Mouse (Mus musculus) spleen, postnatal 0 days (tissue): Measurements from ENCODE around the gene Alyref. TPM values are rescaled to one million over a fixed set of nuclear protein-coding genes. Genes with fewer than 3 reads are reported as not detected.

Experiments used
- polyA plus RNA-seq: library from polyadenylated mRNA; unstranded; fragments of >200 nt; fragmentation: Nextera tagmentation; extraction: Ambion mirVana; gene quantifications from 2 replicates; pipeline ENCODE4 v1.2.1, GENCODE M21; 2015

Gene Alyref
- polyA plus RNA-seq = 381 and 432 TPM in 2 replicates

DNA sequence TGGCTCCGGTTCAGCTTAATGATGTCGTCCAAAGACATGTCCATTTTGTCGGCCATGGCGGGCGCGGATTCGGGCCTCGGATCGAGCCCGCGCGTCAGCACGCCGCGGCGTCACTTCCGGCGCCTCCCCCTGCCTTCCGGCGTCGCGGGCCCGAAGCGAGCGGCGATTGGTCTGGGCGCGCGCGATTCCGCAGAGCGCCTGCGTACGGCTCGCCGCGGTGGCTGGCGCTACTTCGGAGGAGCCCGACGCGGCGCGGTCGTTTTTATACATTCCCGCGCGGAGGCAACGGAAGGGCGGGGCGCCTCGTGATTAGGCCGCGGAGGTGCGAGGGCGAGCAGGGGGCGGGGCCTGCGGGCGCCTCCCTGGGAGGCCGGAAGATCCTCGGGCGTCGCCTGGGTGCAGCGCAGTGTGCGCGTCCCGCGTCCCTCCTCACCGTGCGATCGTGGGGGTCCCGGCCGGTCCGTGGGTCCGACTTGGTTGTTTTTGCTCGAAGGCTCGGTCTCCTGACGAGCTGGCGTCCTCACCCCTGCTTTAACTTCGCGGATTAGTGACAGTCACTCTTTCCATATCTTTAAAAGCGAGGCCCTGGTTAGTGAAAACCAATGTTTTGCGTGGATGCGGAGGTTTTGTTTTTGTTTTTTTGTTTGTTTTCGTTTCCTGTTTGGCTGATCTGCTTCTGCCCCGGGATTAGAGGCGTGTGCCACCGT lies at the start of gene Alyref, which contains the start of gene Anapc11:
Gene Alyref (minus strand): TSS at position 83 of the 707 bp plus-strand sequence.
Gene Anapc11 (plus strand): TSS at position 139 of the 707 bp plus-strand sequence.

DNA sequence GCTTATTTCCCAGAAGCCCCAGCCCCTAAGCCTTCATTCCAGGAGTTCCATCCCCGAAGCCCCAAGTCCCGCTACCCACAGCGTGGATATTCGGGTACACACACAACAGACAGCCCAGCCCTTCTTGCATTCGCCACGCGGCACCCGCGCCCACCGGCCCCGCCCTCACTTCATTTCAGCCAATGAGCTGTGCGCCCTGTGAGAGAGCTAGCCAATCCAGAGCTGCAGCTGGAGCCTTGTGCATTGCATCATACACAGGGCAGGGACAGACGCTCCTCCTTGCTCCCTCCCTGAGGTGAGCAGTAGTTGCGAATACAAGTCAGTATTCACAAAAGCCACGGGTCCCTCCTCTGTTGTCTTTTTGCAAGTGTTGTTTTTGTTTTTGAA lies 45.4 kb upstream of the Alyref start, which contains the start of gene Pycr1:
Gene Pycr1 (minus strand): TSS at position 169 of the 387 bp plus-strand sequence.

DNA sequence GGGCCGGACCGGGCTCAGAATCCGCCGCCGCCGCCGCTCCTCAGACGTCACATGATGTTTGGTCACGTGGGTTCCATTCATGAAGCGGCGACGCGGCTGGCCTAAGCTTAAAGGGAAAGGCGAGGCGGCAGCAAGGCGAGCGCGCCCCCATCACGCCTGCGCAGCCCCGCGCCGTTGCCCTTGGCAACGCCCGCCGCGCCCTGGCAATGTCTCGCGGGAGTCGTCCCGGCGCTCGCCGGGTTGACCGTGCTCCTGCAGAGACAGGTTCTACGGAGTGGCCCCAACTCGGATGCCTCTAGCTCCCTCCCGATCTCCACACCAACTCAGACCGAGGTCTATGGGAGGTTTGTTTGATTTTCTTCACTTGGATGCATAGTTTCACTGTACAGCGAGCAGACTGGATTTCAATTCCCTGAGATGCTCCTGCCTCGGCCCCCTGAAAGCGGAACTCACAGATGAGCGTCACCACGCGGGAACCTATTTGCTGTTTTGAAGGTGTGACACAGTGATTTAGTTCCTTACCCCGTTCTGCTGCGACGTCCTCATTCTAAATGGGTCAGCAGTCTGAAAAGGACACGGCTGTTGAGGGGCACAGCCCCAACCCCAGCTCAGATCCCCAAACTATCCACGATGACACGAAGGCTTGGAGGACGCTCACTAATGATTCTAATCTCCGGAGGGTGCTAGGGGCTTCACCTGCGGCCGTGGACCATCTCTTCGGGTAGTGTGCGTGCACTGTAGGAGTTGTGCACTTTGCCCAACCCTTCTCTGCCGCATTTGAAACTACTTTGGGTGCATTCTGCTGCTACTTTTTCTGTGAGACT lies 35.6 kb upstream of the Alyref start, which contains the start of gene Mafg:
Gene Mafg (minus strand): TSS at position 81 of the 824 bp plus-strand sequence.

DNA sequence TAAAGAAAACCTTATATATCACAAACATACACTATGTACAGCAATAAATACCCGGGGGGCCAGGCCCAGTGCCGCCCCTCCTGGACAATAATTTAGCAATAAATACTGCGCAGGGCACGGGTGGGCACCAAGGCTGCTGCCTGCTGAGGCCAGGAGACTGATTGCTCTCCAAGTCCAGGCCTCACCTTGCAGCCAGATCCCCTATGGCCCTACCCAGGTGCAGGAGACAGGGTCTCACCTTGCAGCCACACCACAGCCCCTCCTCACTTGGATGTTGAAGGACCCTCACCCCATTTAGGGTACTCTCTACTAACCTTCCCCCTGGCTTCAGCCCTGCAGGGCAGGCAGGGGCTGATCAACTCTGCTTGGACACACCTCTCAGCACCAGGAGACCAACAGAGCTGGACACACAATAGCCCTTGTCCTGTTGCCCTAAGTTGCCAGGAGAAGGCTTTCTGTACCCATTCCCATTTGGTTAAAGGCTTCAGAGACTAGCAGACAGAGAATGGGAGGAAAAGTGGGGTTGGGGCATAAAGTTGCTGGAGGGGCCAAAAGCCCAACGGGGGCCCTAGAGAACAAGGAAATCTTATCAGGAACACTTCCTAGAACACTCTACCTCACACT lies 27.1 kb upstream of the Alyref start, which contains the start of gene Sirt7:
Gene Sirt7 (minus strand): TSS at position 89 of the 624 bp plus-strand sequence.

DNA sequence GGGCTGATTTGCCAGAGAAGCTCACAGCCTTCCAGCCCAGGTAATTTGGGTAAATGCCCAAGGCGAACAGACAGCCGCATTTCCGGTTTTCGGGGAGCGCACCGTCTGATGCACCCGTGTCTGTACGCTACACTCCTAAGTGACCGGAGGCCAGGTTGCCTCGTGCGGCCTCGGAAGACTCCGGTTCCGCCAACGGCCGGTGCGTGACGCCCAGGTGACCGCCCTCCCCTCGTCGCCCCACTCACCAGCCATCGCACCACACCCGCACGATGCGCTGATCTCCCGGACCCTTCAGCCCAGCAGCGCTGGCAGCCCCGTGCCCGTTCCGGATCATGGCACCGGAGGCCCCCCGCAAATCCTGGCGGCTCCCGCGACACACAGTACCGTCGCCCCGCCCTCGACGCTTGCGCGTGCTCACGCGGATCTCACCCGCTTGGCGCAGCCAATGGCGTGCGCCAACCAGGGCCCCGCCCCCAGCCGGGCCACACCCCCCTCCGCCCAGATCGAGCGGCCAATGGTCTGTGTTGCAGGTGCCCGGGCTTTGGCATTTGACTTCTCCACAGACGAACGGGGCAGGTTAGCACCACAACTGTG lies 19.5 kb upstream of the Alyref start, which contains the start of gene Pcyt2:
Gene Pcyt2 (minus strand): TSS at position 418 of the 594 bp plus-strand sequence.

DNA sequence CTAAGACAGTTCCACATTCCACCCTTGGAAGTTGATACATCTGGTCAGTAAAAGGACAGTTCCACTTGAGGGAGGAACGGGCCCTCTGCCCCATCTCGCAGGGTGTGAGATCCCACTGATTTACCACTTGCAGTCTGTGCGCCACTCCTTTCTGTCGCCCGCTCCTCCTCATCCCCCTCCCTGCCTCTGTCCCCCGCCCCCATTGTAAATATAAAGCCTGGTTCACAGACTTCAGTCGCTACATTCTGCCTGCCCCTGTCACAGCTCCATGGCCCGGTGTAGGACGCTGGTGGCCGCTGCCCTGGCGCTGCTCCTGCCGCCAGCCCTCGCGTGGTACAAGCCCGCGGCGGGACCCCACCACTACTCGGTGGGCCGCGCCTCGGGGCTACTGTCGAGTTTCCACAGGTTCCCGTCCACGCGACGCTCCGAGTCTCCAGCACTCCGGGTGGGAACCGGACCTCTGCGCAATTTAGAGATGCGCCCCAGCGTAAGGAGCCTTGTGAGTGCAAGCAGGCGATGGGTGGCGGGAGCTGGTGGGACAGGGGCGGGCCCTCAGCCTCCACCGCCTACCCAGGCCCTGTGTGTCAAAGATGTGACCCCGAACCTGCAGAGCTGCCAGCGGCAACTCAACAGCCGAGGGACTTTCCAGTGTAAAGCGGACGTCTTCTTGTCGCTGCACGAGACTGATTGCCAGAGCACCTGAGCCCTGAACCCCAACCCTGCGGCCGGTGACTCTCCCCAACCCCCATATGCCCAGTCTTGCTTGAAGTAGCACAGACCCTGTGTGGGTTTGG lies 10.3 kb upstream of the Alyref start, which contains the start of gene Npb:
Gene Npb (plus strand): TSS at position 237 of the 794 bp plus-strand sequence.

DNA sequence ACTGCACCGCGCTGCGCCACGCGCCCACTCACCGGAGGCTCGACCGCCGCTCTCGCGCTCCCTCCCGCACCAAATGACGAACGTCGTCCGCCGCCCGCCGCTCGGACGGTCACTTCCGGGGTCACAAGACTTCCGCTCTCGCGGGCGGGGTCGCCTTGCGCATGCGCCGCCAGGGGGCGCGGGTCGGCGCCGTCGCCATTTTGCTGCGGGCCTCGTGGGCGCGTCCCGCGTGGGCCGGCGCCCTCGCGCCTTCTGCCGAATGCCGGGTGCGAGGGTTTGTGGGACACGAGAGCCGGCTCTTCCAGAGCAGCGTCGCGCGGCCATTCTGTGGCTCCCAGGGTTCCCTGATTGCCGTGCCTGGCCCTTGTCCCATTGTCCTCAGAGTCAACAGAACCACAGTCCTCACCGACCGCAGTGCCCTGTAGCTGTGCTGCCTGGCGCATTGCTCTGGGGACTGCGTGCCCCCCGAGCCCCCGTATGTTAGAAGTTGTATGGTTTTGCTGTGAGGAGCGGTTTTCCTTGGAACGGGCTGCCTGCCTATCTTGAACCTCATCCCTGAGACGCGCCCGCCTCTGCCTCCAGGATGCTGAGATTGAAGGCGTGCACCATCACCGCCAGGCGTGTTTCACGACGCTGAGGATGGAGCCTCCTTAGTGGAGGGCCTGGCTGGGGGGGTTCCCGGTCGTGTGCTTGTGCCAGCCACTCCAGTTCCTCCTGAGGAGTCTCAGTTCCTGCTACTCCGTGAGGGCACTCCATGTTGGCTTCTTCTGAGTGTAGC lies 16.5 kb downstream of the Alyref start, which contains the start of gene Arhgdia:
Gene Arhgdia (minus strand): TSS at position 135 of the 778 bp plus-strand sequence.

DNA sequence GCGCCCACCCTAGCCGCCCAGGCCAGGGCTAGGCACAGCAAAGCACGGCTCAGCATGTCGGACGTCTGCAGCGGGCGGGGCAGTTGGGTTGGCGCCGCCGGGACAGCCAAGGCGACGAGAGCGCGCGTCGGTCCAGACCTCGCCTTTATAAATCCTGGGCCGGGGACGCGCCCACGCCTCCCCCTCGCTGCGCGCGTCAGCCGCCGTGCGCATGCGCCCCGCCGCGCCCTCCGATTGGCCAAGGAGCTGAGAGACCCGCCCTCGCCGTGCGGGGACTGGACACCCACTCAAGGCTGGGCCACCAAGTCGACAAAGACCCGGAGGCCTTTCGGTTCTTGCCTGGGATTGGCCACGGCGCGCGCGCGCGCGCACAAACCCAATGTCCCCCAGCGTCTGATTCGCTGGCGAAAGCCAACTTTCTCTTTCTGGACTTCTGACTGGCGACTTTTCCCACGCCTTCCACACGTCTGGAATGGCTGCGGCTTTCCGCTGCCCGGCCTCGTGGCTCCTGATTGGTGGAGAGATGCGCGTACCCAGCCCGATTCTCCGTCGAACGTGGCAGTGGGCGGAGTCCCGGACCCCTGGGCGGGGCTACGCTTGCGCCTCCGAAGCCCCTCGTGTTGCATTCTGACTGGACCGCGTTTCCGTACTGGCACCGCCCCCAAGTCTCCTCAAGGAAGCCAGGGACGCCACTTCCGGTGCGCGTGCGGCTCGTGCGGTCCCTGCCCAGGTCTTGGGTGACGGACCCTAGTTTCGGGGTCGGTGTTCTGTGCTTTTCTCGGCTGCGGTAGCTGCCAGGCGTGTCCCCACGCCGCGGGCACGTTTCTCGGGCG lies 25.2 kb downstream of the Alyref start, which contains the start of gene P4hb:
Gene P4hb (minus strand): TSS at position 502 of the 833 bp plus-strand sequence.

DNA sequence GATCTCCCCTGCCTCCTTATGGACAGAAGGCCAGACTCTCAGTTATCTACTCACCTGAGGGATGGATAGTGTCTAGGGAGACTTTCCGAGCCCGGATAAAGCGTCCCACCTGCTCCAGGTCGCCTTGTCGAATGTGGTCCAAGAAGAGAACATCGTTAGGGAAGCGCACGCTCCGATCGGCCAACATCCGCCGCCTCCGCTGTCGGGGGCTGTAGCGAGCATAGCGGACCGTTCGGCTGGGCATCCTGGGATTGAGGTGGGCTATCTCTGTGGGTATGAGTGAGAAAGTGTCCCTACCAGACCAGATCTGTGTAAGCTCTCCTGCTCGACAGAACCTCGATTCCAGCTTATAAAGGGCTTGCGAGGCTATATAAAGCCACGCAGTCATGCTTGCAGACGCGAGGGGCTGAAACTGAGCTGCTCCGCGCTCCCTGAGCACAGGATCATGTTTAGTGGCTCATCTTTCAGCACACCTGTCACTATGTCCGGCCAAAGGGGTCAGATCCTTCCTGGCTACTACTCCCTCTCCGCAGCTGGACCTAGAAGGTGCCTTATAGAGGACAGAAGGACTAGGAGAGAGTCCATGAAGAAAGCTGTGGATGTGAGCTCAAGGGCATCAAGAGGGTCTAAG lies 47.2 kb downstream of the Alyref start, which contains the start of gene Ppp1r27:
Gene Ppp1r27 (minus strand): TSS at position 323 of the 631 bp plus-strand sequence.

DNA sequence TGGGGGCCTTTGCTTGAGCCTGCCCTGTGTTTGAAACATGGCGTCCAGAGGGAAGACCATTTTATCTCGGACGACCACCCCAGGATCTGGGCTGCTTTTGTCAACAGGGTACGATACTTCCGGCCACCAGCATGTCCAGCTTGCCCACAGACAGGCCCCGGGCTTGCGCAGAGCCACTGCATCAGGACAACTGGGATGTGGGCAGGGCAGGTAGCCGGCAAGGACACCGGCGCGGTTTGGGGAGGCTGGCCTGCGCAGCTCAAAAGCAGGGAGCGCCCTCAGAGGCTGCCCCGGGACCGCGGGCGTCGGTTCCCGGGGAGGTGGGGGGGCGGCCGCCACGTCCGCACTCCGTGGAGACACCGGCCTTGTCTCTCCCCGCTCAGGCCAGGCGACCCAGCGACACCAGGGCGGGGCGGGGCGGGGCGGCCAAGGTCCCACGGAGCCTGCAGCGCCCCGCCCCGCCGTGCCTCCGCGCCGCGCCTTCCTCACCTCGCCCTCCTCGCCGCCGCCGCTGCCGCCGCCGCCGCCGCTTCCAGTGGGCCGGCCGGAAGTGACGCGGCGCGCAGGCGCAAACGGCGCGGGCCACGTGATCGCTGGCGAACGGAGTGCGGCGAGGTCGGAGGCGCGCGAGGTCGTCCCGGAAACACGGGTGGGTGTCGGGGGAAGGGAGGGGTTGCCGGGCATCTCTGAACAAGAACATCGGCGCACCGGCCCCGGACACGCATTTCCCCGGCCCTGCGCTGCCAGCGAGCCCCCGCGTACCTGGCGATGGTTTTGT lies 48.8 kb downstream of the Alyref start, which contains the start of gene Mcrip1:
Gene Mcrip1 (minus strand): TSS at position 560 of the 778 bp plus-strand sequence.

Other genes starting within 250 kb of the Alyref start
- 706 and 868 TPM in 2 replicates for gene Actg1, start 249.8 kb downstream of the Alyref start, polyA plus RNA-seq
- gene Fscn2, start 236.8 kb downstream of the Alyref start, polyA plus RNA-seq = 0.29 and 0.52 TPM in 2 replicates
- 11.0 and 12.8 TPM in 2 replicates for gene Faap100, start 219.6 kb downstream of the Alyref start, polyA plus RNA-seq
- 19.0 and 19.5 TPM in 2 replicates for gene Nploc4, start 160.7 kb downstream of the Alyref start, polyA plus RNA-seq
- gene Tspan10, start 155.7 kb downstream of the Alyref start, polyA plus RNA-seq = 0.07 TPM in 1 of 2 replicates, not detected in the other
- 0.12 and 0.16 TPM in 2 replicates for gene Pde6g, start 144.9 kb downstream of the Alyref start, polyA plus RNA-seq
- 11.2 and 15.7 TPM in 2 replicates for gene Oxld1, start 140.3 kb downstream of the Alyref start, polyA plus RNA-seq
- gene Ccdc137, start 140.2 kb downstream of the Alyref start, polyA plus RNA-seq = 24.2 and 24.8 TPM in 2 replicates
- gene Arl16, start 130.8 kb downstream of the Alyref start, polyA plus RNA-seq = 22.7 TPM in 2 replicates
- gene Mrpl12, start 113.8 kb downstream of the Alyref start, polyA plus RNA-seq = 99.2 and 107 TPM in 2 replicates
- 16.9 and 18.6 TPM in 2 replicates for gene Slc25a10, start 106.5 kb downstream of the Alyref start, polyA plus RNA-seq
- 0.13 TPM in 1 of 2 replicates, not detected in the other for gene Gcgr, start 67.7 kb downstream of the Alyref start, polyA plus RNA-seq
- gene Mcrip1, start 48.6 kb downstream of the Alyref start, polyA plus RNA-seq = 76.2 and 89.7 TPM in 2 replicates
- gene Ppp1r27, start 47.2 kb downstream of the Alyref start, polyA plus RNA-seq = not detected in 2 replicates
- 206 and 241 TPM in 2 replicates for gene P4hb, start 25.1 kb downstream of the Alyref start, polyA plus RNA-seq
- 234 and 266 TPM in 2 replicates for gene Arhgdia, start 16.7 kb downstream of the Alyref start, polyA plus RNA-seq
- gene Anapc11, start 56 bp upstream of the Alyref start, polyA plus RNA-seq = 120 and 128 TPM in 2 replicates
- 2.7 and 5.2 TPM in 2 replicates for gene Npb, start 10.1 kb upstream of the Alyref start, polyA plus RNA-seq
- gene Pcyt2, start 19.6 kb upstream of the Alyref start, polyA plus RNA-seq = 48.5 and 54.1 TPM in 2 replicates
- gene Sirt7, start 26.9 kb upstream of the Alyref start, polyA plus RNA-seq = 49.4 and 54.1 TPM in 2 replicates
- gene Mafg, start 35.2 kb upstream of the Alyref start, polyA plus RNA-seq = 40.0 and 41.2 TPM in 2 replicates
- gene Pycr1, start 45.4 kb upstream of the Alyref start, polyA plus RNA-seq = 3.5 and 5.2 TPM in 2 replicates
- 0.23 and 0.29 TPM in 2 replicates for gene Myadml2, start 49.8 kb upstream of the Alyref start, polyA plus RNA-seq
- not detected in 2 replicates for gene Notum, start 62.8 kb upstream of the Alyref start, polyA plus RNA-seq
- gene Aspscr1, start 74.6 kb upstream of the Alyref start, polyA plus RNA-seq = 60.0 and 64.9 TPM in 2 replicates
- 143 and 147 TPM in 2 replicates for gene Cenpx, start 115.4 kb upstream of the Alyref start, polyA plus RNA-seq
- gene Lrrc45, start 115.6 kb upstream of the Alyref start, polyA plus RNA-seq = 12.3 and 13.8 TPM in 2 replicates
- 3.1 and 3.6 TPM in 2 replicates for gene Rac3, start 123.1 kb upstream of the Alyref start, polyA plus RNA-seq
- 9.0 and 14.8 TPM in 2 replicates for gene Dcxr, start 128.9 kb upstream of the Alyref start, polyA plus RNA-seq
- 1.2 and 3.8 TPM in 2 replicates for gene Cbr2, start 133.7 kb upstream of the Alyref start, polyA plus RNA-seq
- gene Hmga1b, start 164.4 kb upstream of the Alyref start, polyA plus RNA-seq = 3.8 and 5.0 TPM in 2 replicates
- 11.9 and 13.8 TPM in 2 replicates for gene Rfng, start 185.8 kb upstream of the Alyref start, polyA plus RNA-seq
- gene Gps1, start 185.9 kb upstream of the Alyref start, polyA plus RNA-seq = 73.2 and 75.4 TPM in 2 replicates
- 58.0 and 60.3 TPM in 2 replicates for gene Dus1l, start 198.0 kb upstream of the Alyref start, polyA plus RNA-seq
- gene Fasn, start 226.2 kb upstream of the Alyref start, polyA plus RNA-seq = 7.5 and 8.1 TPM in 2 replicates